In the genomic region with DNA sequence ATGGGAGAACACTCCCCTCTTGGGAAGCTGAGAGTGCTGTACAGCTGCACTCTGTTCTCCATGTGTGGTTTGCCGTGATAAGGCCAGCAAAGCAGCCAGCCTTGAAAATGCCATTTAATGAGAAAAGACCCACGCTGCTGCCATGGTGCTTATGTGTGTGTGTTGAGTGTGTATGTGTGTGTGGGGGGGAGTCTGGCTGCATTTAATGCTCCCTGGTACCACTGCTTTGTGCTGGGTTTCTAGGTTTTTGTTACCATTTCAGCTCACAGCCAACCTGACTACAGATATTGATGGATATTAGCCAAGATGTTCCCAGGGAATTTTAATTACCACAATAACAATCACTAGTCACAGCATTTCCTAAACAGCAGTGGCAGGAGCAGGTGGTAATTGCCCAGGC, we compare ENCODE assay signal across 21 mouse cellular contexts.
DNase-seq lines count a peak whose midpoint lies in the region; ATAC-seq and TF ChIP-seq lines count a peak whose summit lies in the region.
"Had no signal": no experiment of that assay in that cellular context is flagged by ENCODE, and none has a peak within 500 bp of the region (broad histone marks: within the 10 kb centered on the region; RNA-seq: fewer than 3 reads in every experiment).

No protein-coding gene starts in this region.

- TF ChIP-seq EP300 in MEL (IDR thresholded peaks at IDR 0.05; ENCODE audit: low read depth in 1 of 2, low read length in 2 of 2), result peak in 1 of 2 experiments; percentile 39; a peak in 2 of 4 replicates

- no peak for TF ChIP-seq POLR2A in MEL (IDR thresholded peaks at IDR 0.05; ENCODE audit: control insufficient read depth in 1 of 2, insufficient read depth in 1 of 2, low read depth in 1 of 2, low read length in 2 of 2, poor library complexity in 1 of 2)

- no peak for DNase-seq in gastrocnemius, adult 2 months
- no peak for DNase-seq in gastrocnemius, adult 18-20 months (ENCODE audit: low spot score)
- peak; percentile 40 for DNase-seq in MEL (ENCODE audit: low read depth, low spot score)
- DNase-seq in forebrain, embryonic 14.5 days (ENCODE audit: low spot score), result peak; percentile 44
- no peak for DNase-seq in hindbrain, postnatal 0 days (ENCODE audit: low spot score)
- DNase-seq in left cerebral cortex, adult 18-20 months (ENCODE audit: low spot score in 2 of 2), result no peak
- no peak for DNase-seq in limb, embryonic 10.5 days (ENCODE audit: low spot score)
- DNase-seq: cerebellum, adult 18-20 months; cerebellum, postnatal 25 days; heart, postnatal 14 days; kidney, adult 2 months; kidney, postnatal 14 days; liver; right cerebral cortex, adult 18-20 months; thymus, adult 2 months had no signal

- H3K27ac ChIP-seq in gastrocnemius, adult 2 months, result peak overlapping the region; percentile 12; the same call in 1 of the 2 replicates
- H3K27ac ChIP-seq in MEL (ENCODE audit: control insufficient read depth, low read depth, low read length), result no peak overlapping the region
- peak overlapping the region; percentile 36; the same call in 1 of the 2 replicates for H3K27ac ChIP-seq in forebrain, embryonic 14.5 days (ENCODE audit: low read depth, low read length)
- no peak overlapping the region for H3K27ac ChIP-seq in hindbrain, postnatal 0 days
- no peak overlapping the region for H3K27ac ChIP-seq in limb, embryonic 10.5 days
- H3K27ac ChIP-seq: embryonic facial prominence, embryonic 15.5 days had no signal

- no peaks in the 10 kb centered on the region for H3K79me2 ChIP-seq in MEL (ENCODE audit: control insufficient read depth, insufficient read depth, low read length, poor library complexity)

- H3K36me3 ChIP-seq in MEL (ENCODE audit: control insufficient read depth in 1 of 2, insufficient read depth in 2 of 2, low read length in 2 of 2), result peaks cover 0 to 10% of the 10 kb centered on the region in 2 experiments; a peak in 2 of 4 replicates
- no peaks in the 10 kb centered on the region for H3K36me3 ChIP-seq in forebrain, embryonic 14.5 days (ENCODE audit: control insufficient read depth, insufficient read depth, low read length)
- H3K36me3 ChIP-seq in hindbrain, postnatal 0 days (ENCODE audit: insufficient read depth, low read length), result no peaks in the 10 kb centered on the region
- no peaks in the 10 kb centered on the region for H3K36me3 ChIP-seq in limb, embryonic 10.5 days
- H3K36me3 ChIP-seq: embryonic facial prominence, embryonic 15.5 days; G1E had no signal

- no peaks in the 10 kb centered on the region for H3K9me3 ChIP-seq in MEL (replicated peaks; ENCODE audit: insufficient read depth, low read length)
- no peaks in the 10 kb centered on the region for H3K9me3 ChIP-seq in forebrain, embryonic 14.5 days (replicated peaks; ENCODE audit: control insufficient read depth, low read length)
- H3K9me3 ChIP-seq in hindbrain, postnatal 0 days (ENCODE audit: low read length), result no peaks in the 10 kb centered on the region
- no peaks in the 10 kb centered on the region for H3K9me3 ChIP-seq in limb, embryonic 10.5 days (replicated peaks)
- H3K9me3 ChIP-seq: embryonic facial prominence, embryonic 15.5 days; G1E had no signal

- WGBS in forebrain, embryonic 14.5 days, result 27% methylated on average over 2 of the region's 2 CpGs
- WGBS in hindbrain, postnatal 0 days, result 15% methylated on average over 2 of the region's 2 CpGs
- WGBS in limb, embryonic 10.5 days, result 83% methylated on average over 2 of the region's 2 CpGs

- no peak for TF ChIP-seq CTCF in gastrocnemius, adult 2 months (IDR thresholded peaks at IDR 0.05)
- no peak for TF ChIP-seq CTCF in MEL (IDR thresholded peaks at IDR 0.05 in 2 of 3, conservative IDR thresholded peaks at IDR 0.05 in 1 of 3; ENCODE audit: control insufficient read depth in 1 of 3, insufficient read depth in 1 of 3, low read depth in 2 of 3, low read length in 3 of 3, poor library complexity in 1 of 3, severe bottlenecking in 1 of 3)
- no peak for TF ChIP-seq CTCF in hindbrain, postnatal 0 days (IDR thresholded peaks at IDR 0.05; ENCODE audit: low read depth)

- intact Hi-C loops in gastrocnemius, adult 2 months (cut with DNase I), result no loop called here

- H3K4me3 ChIP-seq in gastrocnemius, adult 2 months, result no peak overlapping the region
- H3K4me3 ChIP-seq in MEL (ENCODE audit: control insufficient read depth in 1 of 2, insufficient read depth in 1 of 2, low read depth in 2 of 2, low read length in 2 of 2), result no peak overlapping the region
- no peak overlapping the region for H3K4me3 ChIP-seq in forebrain, embryonic 14.5 days (ENCODE audit: low read depth, low read length)
- H3K4me3 ChIP-seq in hindbrain, postnatal 0 days (ENCODE audit: low read length), result no peak overlapping the region
- no peak overlapping the region for H3K4me3 ChIP-seq in limb, embryonic 10.5 days
- H3K4me3 ChIP-seq: embryonic facial prominence, embryonic 15.5 days had no signal

- H3K4me1 ChIP-seq in MEL (ENCODE audit: control insufficient read depth in 1 of 2, insufficient read depth in 2 of 2, low read length in 2 of 2), result peaks cover 2 to 30% of the 10 kb centered on the region in 2 experiments
- peaks cover 9% of the 10 kb centered on the region; the same call in 1 of the 2 replicates for H3K4me1 ChIP-seq in forebrain, embryonic 14.5 days (ENCODE audit: control insufficient read depth, insufficient read depth, low read length)
- peaks cover 15% of the 10 kb centered on the region; the same call in 1 of the 2 replicates for H3K4me1 ChIP-seq in hindbrain, postnatal 0 days (ENCODE audit: insufficient read depth, low read length)
- H3K4me1 ChIP-seq in limb, embryonic 10.5 days, result peaks cover 18% of the 10 kb centered on the region

- H3K27me3 ChIP-seq in MEL (ENCODE audit: control insufficient read depth in 1 of 2, insufficient read depth in 2 of 2, low read length in 2 of 2), result no peaks in the 10 kb centered on the region
- H3K27me3 ChIP-seq in forebrain, embryonic 14.5 days (replicated peaks; ENCODE audit: control insufficient read depth, insufficient read depth, low read length), result no peaks in the 10 kb centered on the region
- no peaks in the 10 kb centered on the region for H3K27me3 ChIP-seq in hindbrain, postnatal 0 days (ENCODE audit: insufficient read depth, low read length)
- no peaks in the 10 kb centered on the region for H3K27me3 ChIP-seq in limb, embryonic 10.5 days (ENCODE audit: low read depth, poor library complexity, severe bottlenecking)
- H3K27me3 ChIP-seq: embryonic facial prominence, embryonic 15.5 days had no signal

- H3K9ac ChIP-seq in MEL (ENCODE audit: control insufficient read depth, low read depth, low read length, poor library complexity, severe bottlenecking), result no peak overlapping the region
- H3K9ac ChIP-seq in forebrain, embryonic 14.5 days (ENCODE audit: low read length), result no peak overlapping the region
- no peak overlapping the region for H3K9ac ChIP-seq in hindbrain, postnatal 0 days (replicated peaks; ENCODE audit: low read length)
- H3K9ac ChIP-seq: embryonic facial prominence, embryonic 15.5 days had no signal

- no peak for TF ChIP-seq RAD21 in MEL (IDR thresholded peaks at IDR 0.05; ENCODE audit: low read depth, low read length)

- no peak overlapping the region for H3K4me2 ChIP-seq in forebrain, embryonic 14.5 days (ENCODE audit: low read length)
- H3K4me2 ChIP-seq in hindbrain, postnatal 0 days (ENCODE audit: low read depth, low read length), result no peak overlapping the region
- H3K4me2 ChIP-seq: embryonic facial prominence, embryonic 15.5 days; heart, embryonic 11.5 days had no signal

- peak; percentile 46; the same call in 1 of the 2 replicates for ATAC-seq in forebrain, embryonic 14.5 days
- peak; percentile 46; the same call in 1 of the 2 replicates for ATAC-seq in hindbrain, postnatal 0 days
- no peak for ATAC-seq in megakaryocyte progenitor cell, adult 5-6 weeks (replicated peaks; ENCODE audit: poor library complexity)
- ATAC-seq: inflammation-experienced regulatory T-cells, adult 6 months; lung, postnatal 0 days had no signal

TF ChIP-seq in MEL, 35 proteins besides CTCF, POLR2A, EP300 and RAD21:
- TF ChIP-seq GATA1 (IDR thresholded peaks at IDR 0.05; ENCODE audit: low read depth, low read length), result peak; percentile 23; the same call in 1 of the 2 replicates
- TF ChIP-seq ZMIZ1 (IDR thresholded peaks at IDR 0.05; ENCODE audit: low read depth, low read length), result no peak
- peak; percentile 39; the same call in 1 of the 2 replicates for TF ChIP-seq TAL1 (IDR thresholded peaks at IDR 0.05; ENCODE audit: low read length)
- TF ChIP-seq ETS1 (IDR thresholded peaks at IDR 0.05; ENCODE audit: low read depth, low read length), result no peak
- no peak for TF ChIP-seq MAX (IDR thresholded peaks at IDR 0.05; ENCODE audit: low read length)
- TF ChIP-seq UBTF (IDR thresholded peaks at IDR 0.05; ENCODE audit: borderline replicate concordance, insufficient read depth, low read depth, low read length), result no peak
- peak; percentile 29; the same call in 1 of the 2 replicates for TF ChIP-seq TCF12 (IDR thresholded peaks at IDR 0.05; ENCODE audit: low read depth, low read length)

Comparison
In these comparisons a context has a peak if more than half of its experiments do, and no peak if none do; other contexts are left out.
1. DNase-seq: peak in MEL (single experiment) and forebrain, embryonic 14.5 days (single experiment); none in gastrocnemius, adult 2 months (single experiment), gastrocnemius, adult 18-20 months (single experiment), hindbrain, postnatal 0 days (single experiment), left cerebral cortex, adult 18-20 months (0 of 2) and limb, embryonic 10.5 days (single experiment).
2. H3K27ac ChIP-seq: peak in gastrocnemius, adult 2 months (single experiment) and forebrain, embryonic 14.5 days (single experiment); none in MEL (single experiment), hindbrain, postnatal 0 days (single experiment) and limb, embryonic 10.5 days (single experiment).